Mouse (Mus musculus) neural tube, postnatal 0 days (tissue): ENCODE results near the gene Katnb1. TPM values are rescaled to one million over a fixed set of nuclear protein-coding genes. Genes with fewer than 3 reads are reported as not detected.

Source experiments
- polyA plus RNA-seq: library from polyadenylated mRNA; unstranded; fragments of >200 nt; fragmentation: Nextera tagmentation; extraction: Ambion mirVana; gene quantifications from 2 replicates; pipeline ENCODE4 v1.2.1, GENCODE M21; 2015

Katnb1 gene
- 36.5 and 38.4 TPM in 2 replicates for polyA plus RNA-seq

GRCm38 (mm10) chr8:95080381-95081341 is at the start of gene Katnb1:
TSS of gene Katnb1 (plus strand) at chr8:95081186.

GRCm38 (mm10) chr8:95054927-95055510 is 26.0 kb upstream of the Katnb1 start, which contains the start of gene Drc7:
TSS of gene Drc7 (plus strand) at chr8:95055103.

Other genes with a start within 250 kb of the Katnb1 start
- 61.8 and 63.5 TPM in 2 replicates for gene Coq9, start 242.9 kb upstream of the Katnb1 start, polyA plus RNA-seq
- 144 and 148 TPM in 2 replicates for gene Ciapin1, start 242.8 kb upstream of the Katnb1 start, polyA plus RNA-seq
- 106 and 125 TPM in 2 replicates for gene Polr2c, start 223.7 kb upstream of the Katnb1 start, polyA plus RNA-seq
- gene Dok4, start 204.9 kb upstream of the Katnb1 start, polyA plus RNA-seq: 80.2 and 87.4 TPM in 2 replicates
- gene Ccdc102a, start 163.1 kb upstream of the Katnb1 start, polyA plus RNA-seq: 5.6 and 5.8 TPM in 2 replicates
- 0.11 TPM in 1 of 2 replicates, not detected in the other for gene Adgrg5, start 157.5 kb upstream of the Katnb1 start, polyA plus RNA-seq
- 77.2 and 93.2 TPM in 2 replicates for gene Adgrg1, start 106.4 kb upstream of the Katnb1 start, polyA plus RNA-seq
- 0.50 and 0.63 TPM in 2 replicates for gene Adgrg3, start 63.5 kb upstream of the Katnb1 start, polyA plus RNA-seq
- gene Drc7, start 26.1 kb upstream of the Katnb1 start, polyA plus RNA-seq: 1.8 and 2.1 TPM in 2 replicates
- 33.4 and 34.6 TPM in 2 replicates for gene Kifc3, start 121.6 kb downstream of the Katnb1 start, polyA plus RNA-seq
- 0.70 and 1.5 TPM in 2 replicates for gene Cngb1, start 225.4 kb downstream of the Katnb1 start, polyA plus RNA-seq
- 1.9 and 3.1 TPM in 2 replicates for gene Tepp, start 229.4 kb downstream of the Katnb1 start, polyA plus RNA-seq